Mouse (Mus musculus): ENCODE results near the gene Gm11111. TPM values are rescaled to one million over a fixed set of nuclear protein-coding genes. Genes with fewer than 3 reads are reported as not detected.

Gm11111 gene
- polyA plus RNA-seq, 1 experiment from 2014 or later, result not detected

Other genes with a start within 250 kb of the Gm11111 start
- 0.48 and 0.88 TPM in 2 replicates for gene Cfap299, start 223.4 kb upstream of the Gm11111 start, polyA plus RNA-seq (2015; fragmentation: Nextera tagmentation; extraction: Ambion mirVana)

Data from limb, embryonic 15.5 days (tissue).